Mouse (Mus musculus) kidney, embryonic 16.5 days (tissue): ENCODE results near the gene Igsf1. TPM values are rescaled to one million over a fixed set of nuclear protein-coding genes. Genes with fewer than 3 reads are reported as not detected.
A peak's percentile ranks its signal among the peaks of the same experiment; 100 is the strongest.

ENCODE experiments used
- ATAC-seq: fragments of 200-750 bp; cut with Nextera tagmentation; 2 replicates; pipeline ENCODE4 v1.8.0; 2017; ENCODE audit warnings: moderate TSS enrichment; ENCODE audit not compliant: low FRiP score, low TSS enrichment
- H3K27ac ChIP-seq: fragments of 300-500 bp; sonication (generic); 2 replicates; pipeline ENCODE4 v1.5.1; 2014; ENCODE audit warnings: low read length
- H3K27me3 ChIP-seq: fragments of 300-500 bp; sonication (generic); 2 replicates; pipeline ENCODE4 v1.6.1; 2014; ENCODE audit warnings: low read length, control low read depth, mixed read lengths; ENCODE audit not compliant: insufficient read depth
- H3K36me3 ChIP-seq: fragments of 300-500 bp; sonication (generic); 2 replicates; pipeline ENCODE4 v1.6.1; 2014; ENCODE audit warnings: low read length, control low read depth, mixed read lengths; ENCODE audit not compliant: insufficient read depth
- H3K4me1 ChIP-seq: fragments of 300-500 bp; sonication (generic); 2 replicates; pipeline ENCODE4 v1.6.1; 2014; ENCODE audit warnings: low read length, control low read depth, mixed read lengths; ENCODE audit not compliant: insufficient read depth
- H3K4me2 ChIP-seq: fragments of 300-500 bp; sonication (generic); replicated peaks from 2 replicates; pipeline ENCODE4 v1.6.1; 2014; ENCODE audit warnings: low read depth, low read length
- H3K4me3 ChIP-seq: fragments of 300-500 bp; sonication (generic); 2 replicates; pipeline ENCODE4 v1.5.1; 2014; ENCODE audit warnings: mild to moderate bottlenecking, low read length
- H3K9ac ChIP-seq: fragments of 300-500 bp; sonication (generic); replicated peaks from 2 replicates; pipeline ENCODE4 v1.6.1; 2014; ENCODE audit warnings: low read length
- H3K9me3 ChIP-seq: fragments of 300-500 bp; sonication (generic); 2 replicates; pipeline ENCODE4 v1.6.1; 2016; ENCODE audit warnings: low read length, control low read depth
- WGBS: fragments of 180-500 bp; shearing (Covaris S2); extraction: QIAGEN DNeasy Blood & Tissue Kit; methylation state at CpG from one replicate; pipeline ENCODE4 v1.1.7; 2014; 5-methylcytosine and 5-hydroxymethylcytosine counted together
- polyA plus RNA-seq: library from polyadenylated mRNA; unstranded; fragments of >200 nt; fragmentation: Nextera tagmentation; extraction: Ambion mirVana; gene quantifications from 2 replicates; pipeline ENCODE4 v1.2.1, GENCODE M21; 2015

The Igsf1 gene
- 4.7 and 5.6 TPM in 2 replicates for polyA plus RNA-seq

GRCm38 (mm10) chrX:49797213-49798019 lies at the start of gene Igsf1:
Gene Igsf1 (minus strand): TSS chrX:49797749.
- H3K9me3 ChIP-seq, result no peaks in the 10 kb centered on the region
- 30% methylated on average over 28 of the region's 28 CpGs for WGBS

DNA sequence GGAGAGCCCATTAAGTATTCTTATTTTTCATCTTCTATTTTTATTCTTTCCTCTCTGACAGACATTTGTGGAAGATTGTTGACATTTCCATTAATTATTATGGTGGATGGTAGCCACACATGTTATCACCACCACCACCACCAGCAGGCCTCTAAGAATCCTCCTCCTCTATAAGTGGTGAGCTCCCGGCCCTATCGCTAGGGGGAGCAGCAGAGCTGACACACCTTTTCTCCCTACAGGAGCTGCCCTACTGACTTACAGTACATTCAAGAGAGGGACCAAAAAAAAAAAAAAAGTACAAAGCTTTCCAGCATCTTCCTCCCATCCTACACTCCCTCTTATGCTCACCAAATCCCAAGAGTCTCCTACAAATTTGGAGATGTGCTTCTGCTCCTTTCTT lies 26.7 kb downstream of the Igsf1 start:
- no peak for ATAC-seq
- Histone ChIP-seq H3K4me2 (no peak overlapping the region), H3K4me1 (no peaks in the 10 kb centered on the region), H3K27ac (no peak overlapping the region), H3K9ac (no peak overlapping the region), H3K9me3 (no peaks in the 10 kb centered on the region), H3K36me3 (no peaks in the 10 kb centered on the region), H3K27me3 (0 out of 2 replicates have a peak, but pooled peaks cover under 1% of the 10 kb centered on the region), H3K4me3 (no peak overlapping the region)
- 32% methylated on average over 2 of the region's 2 CpGs for WGBS

More at GRCm38 (mm10) chrX:49797213-49798019, at the start of gene Igsf1:
- H3K27me3 ChIP-seq, result no peaks in the 10 kb centered on the region
- H3K36me3 ChIP-seq, result no peaks in the 10 kb centered on the region
- H3K9ac ChIP-seq, result peak within 1 kb of the TSS; percentile 46
- peak; percentile 97 for ATAC-seq
- H3K27ac ChIP-seq, result no peak within 1 kb of the TSS
- H3K4me1 ChIP-seq, result no peaks in the 10 kb centered on the region
- H3K4me2 ChIP-seq, result peak within 1 kb of the TSS; percentile 54
- H3K4me3 ChIP-seq, result peak within 1 kb of the TSS; percentile 41

GRCm38 (mm10) chrX:49745192-49745591 lies 52.4 kb downstream of the Igsf1 start:
- no peak overlapping the region for H3K27ac ChIP-seq
- no peak for ATAC-seq
- no peaks in the 10 kb centered on the region for H3K36me3 ChIP-seq
- H3K4me3 ChIP-seq, result no peak overlapping the region
- no peaks in the 10 kb centered on the region for H3K9me3 ChIP-seq
- no peaks in the 10 kb centered on the region for H3K4me1 ChIP-seq
- H3K9ac ChIP-seq, result no peak overlapping the region
- H3K27me3 ChIP-seq, result no peaks in the 10 kb centered on the region; the same call in 1 of the 2 replicates
- no peak overlapping the region for H3K4me2 ChIP-seq
- WGBS, result 60% methylated on average over 5 of the region's 5 CpGs

GRCm38 (mm10) chrX:49734959-49735358 lies 62.6 kb downstream of the Igsf1 start, which contains the start of gene Olfr1321:
Gene Olfr1321 (minus strand): TSS chrX:49735059.
- 75% methylated on average over 2 of the region's 2 CpGs for whole genome bisulfite sequencing
- H3K9me3 ChIP-seq, result no peaks in the 10 kb centered on the region
- no peak within 1 kb of the TSS for H3K27ac ChIP-seq
- H3K9ac ChIP-seq, result no peak within 1 kb of the TSS
- H3K27me3 ChIP-seq, result no peaks in the 10 kb centered on the region
- H3K36me3 ChIP-seq, result no peaks in the 10 kb centered on the region
- H3K4me2 ChIP-seq, result no peak within 1 kb of the TSS
- no peak within 1 kb of the TSS for H3K4me3 ChIP-seq
- no peaks in the 10 kb centered on the region for H3K4me1 ChIP-seq
- ATAC-seq, result no peak

Other genes starting within 250 kb of the Igsf1 start
- not detected in 2 replicates for gene Olfr1320, start 125.4 kb downstream of the Igsf1 start, polyA plus RNA-seq
- not detected in 2 replicates for gene Olfr1321, start 62.7 kb downstream of the Igsf1 start, polyA plus RNA-seq
- gene Olfr1322, start 93.7 kb upstream of the Igsf1 start, polyA plus RNA-seq, result not detected in 2 replicates
- gene Olfr1323, start 221.6 kb upstream of the Igsf1 start, polyA plus RNA-seq, result not detected in 2 replicates